Mouse (Mus musculus) hindbrain, embryonic 12.5 days (tissue): ENCODE measurements around the gene Obsl1. TPM values are rescaled to one million over a fixed set of nuclear protein-coding genes. Genes with fewer than 3 reads are reported as not detected.
A peak's percentile ranks its signal among the peaks of the same experiment; 100 is the strongest.

Experiments
- ATAC-seq: fragments of 200-750 bp; cut with Nextera tagmentation; 2 replicates; pipeline ENCODE4 v1.8.0; 2017; ENCODE audit warnings: moderate TSS enrichment; ENCODE audit not compliant: low FRiP score
- H3K27ac ChIP-seq: fragments of 300-500 bp; sonication (generic); 2 replicates; pipeline ENCODE4 v1.5.1; 2016; ENCODE audit warnings: mild to moderate bottlenecking
- H3K27me3 ChIP-seq: fragments of 300-500 bp; sonication (generic); 2 replicates; pipeline ENCODE4 v1.6.1; 2016; ENCODE audit warnings: mild to moderate bottlenecking
- H3K36me3 ChIP-seq: fragments of 300-500 bp; sonication (generic); 2 replicates; pipeline ENCODE4 v1.6.1; 2016; ENCODE audit warnings: mild to moderate bottlenecking
- H3K4me1 ChIP-seq: fragments of 300-500 bp; sonication (generic); 2 replicates; pipeline ENCODE4 v1.6.1; 2016
- H3K4me2 ChIP-seq: fragments of 300-500 bp; sonication (generic); replicated peaks from 2 replicates; pipeline ENCODE4 v1.6.1; 2016; ENCODE audit warnings: mild to moderate bottlenecking
- H3K4me3 ChIP-seq: fragments of 300-500 bp; sonication (generic); 2 replicates; pipeline ENCODE4 v1.5.1; 2016; ENCODE audit warnings: mild to moderate bottlenecking
- H3K9ac ChIP-seq: fragments of 300-500 bp; sonication (generic); 2 replicates; pipeline ENCODE4 v1.6.1; 2016; ENCODE audit warnings: mild to moderate bottlenecking, moderate library complexity
- H3K9me3 ChIP-seq: fragments of 300-500 bp; sonication (generic); replicated peaks from 2 replicates; pipeline ENCODE4 v1.6.1; 2016; ENCODE audit warnings: mild to moderate bottlenecking
- WGBS: fragments of 180-500 bp; shearing (Covaris S2); methylation state at CpG from one replicate; pipeline ENCODE4 v1.1.7; 2016; 5-methylcytosine and 5-hydroxymethylcytosine counted together
- polyA plus RNA-seq: library from polyadenylated mRNA; unstranded; fragments of >200 nt; fragmentation: Nextera tagmentation; extraction: Ambion mirVana; gene quantifications from 2 replicates; pipeline ENCODE4 v1.2.1, GENCODE M21; 2016

The Obsl1 gene
- polyA plus RNA-seq, 1 experiment from 2014 or later = 63.4 TPM

GRCm38 (mm10) chr1:75498897-75499296, 7.4 kb downstream of the Obsl1 start:
- WGBS = 89% methylated on average over 4 of the region's 4 CpGs
- ATAC-seq = no peak
- Histone ChIP-seq H3K27ac (no peak overlapping the region), H3K4me2 (no peak overlapping the region), H3K4me3 (no peak overlapping the region), H3K4me1 (peaks cover 3% of the 10 kb centered on the region; the same call in 1 of the 2 replicates), H3K27me3 (peaks cover 5% of the 10 kb centered on the region), H3K9ac (no peak overlapping the region), H3K9me3 (no peaks in the 10 kb centered on the region), H3K36me3 (peaks cover 63% of the 10 kb centered on the region)

GRCm38 (mm10) chr1:75494878-75495548, 11.2 kb downstream of the Obsl1 start:
- no peak overlapping the region for H3K9ac ChIP-seq
- WGBS = 54% methylated on average over 12 of the region's 12 CpGs
- peaks cover 20% of the 10 kb centered on the region for H3K27me3 ChIP-seq
- no peaks in the 10 kb centered on the region for H3K9me3 ChIP-seq
- no peak overlapping the region for H3K27ac ChIP-seq
- ATAC-seq = no peak
- peaks cover 3% of the 10 kb centered on the region; the same call in 1 of the 2 replicates for H3K4me1 ChIP-seq
- H3K36me3 ChIP-seq = peaks cover 38% of the 10 kb centered on the region
- no peak overlapping the region for H3K4me3 ChIP-seq
- no peak overlapping the region for H3K4me2 ChIP-seq

- Histone ChIP-seq H3K27me3 (peaks cover 40% of the 10 kb centered on the region), H3K4me3 (no peak overlapping the region), H3K27ac (no peak overlapping the region), H3K9me3 (no peaks in the 10 kb centered on the region), H3K4me1 (peaks cover 12% of the 10 kb centered on the region), H3K9ac (no peak overlapping the region), H3K4me2 (no peak overlapping the region), H3K36me3 (peaks cover 16% of the 10 kb centered on the region)
- WGBS = 34% methylated on average over 24 of the region's 24 CpGs
- no peak for ATAC-seq
These were observed 13.6 kb downstream of the Obsl1 start for GRCm38 (mm10) chr1:75492579-75493170.

GRCm38 (mm10) chr1:75490785-75491551, 15.3 kb downstream of the Obsl1 start:
- Histone ChIP-seq H3K27me3 (peaks cover 57% of the 10 kb centered on the region), H3K4me3 (no peak overlapping the region), H3K9me3 (no peaks in the 10 kb centered on the region), H3K9ac (no peak overlapping the region), H3K4me2 (no peak overlapping the region), H3K27ac (no peak overlapping the region), H3K4me1 (peaks cover 27% of the 10 kb centered on the region), H3K36me3 (0 out of 2 replicates have a peak, but pooled peaks cover 6% of the 10 kb centered on the region)
- WGBS = 83% methylated on average over 34 of the region's 34 CpGs
- ATAC-seq = no peak

GRCm38 (mm10) chr1:75487405-75488161, 18.7 kb downstream of the Obsl1 start:
- Histone ChIP-seq H3K4me2 (peak overlapping the region; percentile 91), H3K27me3 (peaks cover 86% of the 10 kb centered on the region), H3K9me3 (no peaks in the 10 kb centered on the region), H3K4me1 (peaks cover 25% of the 10 kb centered on the region), H3K36me3 (peaks cover 23% of the 10 kb centered on the region), H3K4me3 (peak overlapping the region; percentile 48), H3K27ac (no peak overlapping the region), H3K9ac (peak overlapping the region; percentile 47; the same call in 1 of the 2 replicates)
- under 1% methylated on average over 62 of the region's 62 CpGs for WGBS
- peak; percentile 58 for ATAC-seq

DNA sequence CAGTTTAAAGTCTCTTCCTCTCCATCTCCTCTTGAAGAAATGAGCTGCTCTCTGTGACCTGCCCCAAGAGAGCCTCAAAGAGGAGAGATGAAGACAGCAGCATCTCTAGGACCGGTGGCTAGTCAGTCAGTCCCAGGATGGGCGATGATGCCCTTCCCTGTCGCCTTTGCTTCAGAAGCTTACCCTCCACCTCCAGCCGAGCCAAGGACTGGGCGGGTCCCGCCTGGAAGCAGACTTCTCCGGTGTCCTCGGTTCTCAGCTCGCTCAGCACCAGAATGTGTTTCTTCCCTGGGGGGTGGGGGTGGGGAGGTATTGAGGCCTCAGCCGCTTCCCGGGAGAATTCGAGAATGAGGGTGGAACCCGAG, 19.2 kb downstream of the Obsl1 start:
- H3K9me3 ChIP-seq = no peaks in the 10 kb centered on the region
- H3K27ac ChIP-seq = no peak overlapping the region
- H3K4me1 ChIP-seq = peaks cover 27% of the 10 kb centered on the region
- 2% methylated on average over 13 of the region's 13 CpGs for WGBS
- peaks cover 84% of the 10 kb centered on the region for H3K27me3 ChIP-seq
- peak overlapping the region; percentile 47; the same call in 1 of the 2 replicates for H3K9ac ChIP-seq
- H3K36me3 ChIP-seq = peaks cover 24% of the 10 kb centered on the region
- ATAC-seq = 0 out of 2 replicates have a peak, but pooled peaks have one; percentile 29
- peak overlapping the region; percentile 48 for H3K4me3 ChIP-seq
- H3K4me2 ChIP-seq = peak overlapping the region; percentile 91

GRCm38 (mm10) chr1:75486561-75486960, 19.7 kb downstream of the Obsl1 start:
- ATAC-seq = peak; percentile 18; the same call in 1 of the 2 replicates
- Histone ChIP-seq H3K4me1 (peaks cover 27% of the 10 kb centered on the region), H3K27ac (no peak overlapping the region), H3K4me2 (peak overlapping the region; percentile 91), H3K9me3 (no peaks in the 10 kb centered on the region), H3K4me3 (peak overlapping the region; percentile 48), H3K36me3 (peaks cover 24% of the 10 kb centered on the region), H3K27me3 (peaks cover 83% of the 10 kb centered on the region), H3K9ac (no peak overlapping the region)
- WGBS = 4% methylated on average over 24 of the region's 24 CpGs

DNA sequence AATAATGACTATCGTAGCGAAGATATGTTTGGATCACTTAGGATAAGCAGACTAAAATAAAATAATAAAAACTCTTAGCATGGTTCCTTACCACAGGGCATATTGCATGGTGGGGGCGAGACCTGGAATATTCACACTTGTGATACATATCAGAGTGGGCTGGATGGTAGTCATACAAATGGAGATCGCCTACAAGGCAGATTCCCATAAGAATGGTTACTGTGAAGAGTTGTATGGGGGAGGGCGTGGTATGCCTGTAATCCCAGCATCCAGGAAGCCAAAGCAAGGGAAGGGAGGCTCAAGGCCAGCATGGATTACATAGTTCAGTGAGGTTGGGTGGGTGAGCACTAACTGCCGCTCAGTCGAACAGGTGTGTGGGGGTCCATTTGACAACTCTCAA, 25.5 kb downstream of the Obsl1 start:
- Histone ChIP-seq H3K9me3 (no peaks in the 10 kb centered on the region), H3K4me1 (peaks cover 36% of the 10 kb centered on the region), H3K9ac (no peak overlapping the region), H3K27ac (no peak overlapping the region), H3K27me3 (peaks cover 48% of the 10 kb centered on the region), H3K36me3 (peaks cover 30% of the 10 kb centered on the region), H3K4me2 (peak overlapping the region; percentile 92), H3K4me3 (peak overlapping the region; percentile 81)
- no peak for ATAC-seq
- WGBS = 84% methylated on average over 7 of the region's 7 CpGs

DNA sequence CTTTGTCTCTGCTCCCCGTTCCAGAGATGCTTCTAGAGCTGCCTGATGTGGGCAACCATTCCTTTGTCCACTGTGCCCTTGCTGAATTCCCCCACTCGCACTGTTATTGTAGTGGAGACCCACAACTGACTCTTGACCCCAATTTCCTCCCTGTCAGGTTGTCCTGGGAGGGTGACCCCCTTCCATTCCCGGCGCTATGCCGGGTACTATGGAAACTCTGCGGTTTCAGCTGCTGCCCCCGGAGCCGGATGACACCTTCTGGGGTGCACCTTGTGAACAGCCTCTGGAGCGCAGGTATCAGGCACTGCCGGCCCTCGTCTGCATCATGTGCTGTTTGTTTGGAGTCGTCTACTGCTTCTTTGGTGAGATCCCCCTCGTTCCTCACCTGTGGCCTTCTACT, 26.2 kb downstream of the Obsl1 start:
- Histone ChIP-seq H3K4me2 (peak overlapping the region; percentile 92), H3K9ac (peak overlapping the region; percentile 86), H3K4me1 (peaks cover 36% of the 10 kb centered on the region), H3K9me3 (no peaks in the 10 kb centered on the region), H3K4me3 (peak overlapping the region; percentile 81), H3K36me3 (peaks cover 30% of the 10 kb centered on the region), H3K27ac (peak overlapping the region; percentile 86; the same call in 1 of the 2 replicates), H3K27me3 (peaks cover 41% of the 10 kb centered on the region)
- ATAC-seq = no peak
- WGBS = 18% methylated on average over 13 of the region's 13 CpGs

DNA sequence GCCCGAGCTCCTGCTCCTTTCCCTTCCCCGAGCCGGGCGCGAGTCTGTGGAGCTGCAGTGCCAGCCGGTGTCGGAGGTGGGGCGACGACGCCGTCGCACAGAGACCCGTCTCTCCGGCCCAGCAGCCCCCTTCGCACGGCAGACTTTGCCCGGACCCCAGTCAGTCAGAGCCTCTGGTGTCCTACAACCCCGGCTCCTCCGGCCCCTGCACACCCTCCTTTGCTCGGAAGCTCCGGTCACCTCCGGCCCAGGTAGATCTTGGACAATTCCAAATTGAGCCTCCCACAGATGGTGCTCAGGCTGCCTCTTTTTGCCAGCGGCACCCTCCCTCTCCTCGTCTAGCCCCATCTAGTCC, 26.6 kb downstream of the Obsl1 start:
- 2% methylated on average over 23 of the region's 24 CpGs for WGBS
- Histone ChIP-seq H3K27ac (peak overlapping the region; percentile 86), H3K27me3 (peaks cover 37% of the 10 kb centered on the region), H3K4me1 (peaks cover 36% of the 10 kb centered on the region), H3K4me3 (peak overlapping the region; percentile 81), H3K36me3 (peaks cover 30% of the 10 kb centered on the region), H3K9ac (peak overlapping the region; percentile 86), H3K4me2 (peak overlapping the region; percentile 92), H3K9me3 (no peaks in the 10 kb centered on the region)
- ATAC-seq = no peak; the same call in 1 of the 2 replicates

GRCm38 (mm10) chr1:75478916-75479634, 27.2 kb downstream of the Obsl1 start, which contains the start of the genes Chpf and Tmem198:
Gene Chpf (minus strand): TSS chr1:75479307.
Gene Tmem198 (plus strand): TSS chr1:75479532.
- WGBS = under 1% methylated on average over 72 of the region's 76 CpGs
- peaks cover 32% of the 10 kb centered on the region for H3K27me3 ChIP-seq
- no peaks in the 10 kb centered on the region for H3K9me3 ChIP-seq
- peak within 1 kb of the TSS; percentile 92 for H3K4me2 ChIP-seq
- peak; percentile 92 for ATAC-seq
- H3K36me3 ChIP-seq = peaks cover 32% of the 10 kb centered on the region
- H3K9ac ChIP-seq = peak within 1 kb of the TSS; percentile 86
- peak within 1 kb of the TSS; percentile 86 for H3K27ac ChIP-seq
- peak within 1 kb of the TSS; percentile 81 for H3K4me3 ChIP-seq
- H3K4me1 ChIP-seq = peaks cover 37% of the 10 kb centered on the region
